Mouse (Mus musculus) frontal cortex, postnatal 14 days (tissue): Measurements from ENCODE around the gene Gm128.

ENCODE experiments used
- DNase-seq, 2 experiments: peaks; one replicate each; pipeline ENCODE4 v3.0.0; 2022; ENCODE audit warnings: low spot score in 2 of 2

The Gm128 gene

DNA sequence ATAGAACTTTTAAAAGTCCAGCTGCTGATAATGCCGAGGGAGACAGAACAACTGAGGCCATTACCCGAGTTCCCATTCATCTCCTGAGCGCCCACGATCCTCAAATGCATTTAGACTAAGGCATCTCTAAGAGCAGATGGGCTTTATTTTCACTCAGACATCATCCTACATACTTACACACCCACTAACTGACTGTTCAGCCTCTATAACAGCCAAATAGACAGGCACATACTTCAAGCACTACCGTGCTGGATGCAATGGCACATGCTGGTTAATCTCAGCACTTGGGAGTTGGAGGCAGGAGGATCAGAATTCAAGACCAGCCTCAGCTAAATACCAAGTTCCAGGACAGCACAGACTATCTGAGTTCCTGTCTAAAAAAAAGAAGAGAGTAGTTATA lies 28.4 kb upstream of the Gm128 start:
- no peak for DNase-seq

DNA sequence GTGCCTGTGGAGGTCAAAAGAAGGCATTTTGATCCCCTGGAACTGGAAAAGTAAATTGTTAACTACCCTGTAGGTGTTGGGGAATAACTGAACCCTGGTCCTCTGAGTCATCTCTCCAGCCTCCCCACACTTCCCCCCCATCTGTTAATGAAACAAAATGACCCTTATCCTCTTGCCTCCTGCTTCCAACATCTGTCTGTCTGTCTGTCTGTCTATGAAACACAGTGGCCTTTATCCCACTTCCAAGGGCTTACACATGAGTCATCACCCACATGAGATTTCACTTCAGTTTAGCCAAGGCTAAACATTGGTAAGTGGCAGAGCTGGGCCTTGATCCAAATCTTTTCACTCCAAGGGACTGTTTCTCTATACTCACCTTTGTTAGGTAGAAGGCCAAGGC lies 26.5 kb upstream of the Gm128 start:
- no peak for DNase-seq

DNA sequence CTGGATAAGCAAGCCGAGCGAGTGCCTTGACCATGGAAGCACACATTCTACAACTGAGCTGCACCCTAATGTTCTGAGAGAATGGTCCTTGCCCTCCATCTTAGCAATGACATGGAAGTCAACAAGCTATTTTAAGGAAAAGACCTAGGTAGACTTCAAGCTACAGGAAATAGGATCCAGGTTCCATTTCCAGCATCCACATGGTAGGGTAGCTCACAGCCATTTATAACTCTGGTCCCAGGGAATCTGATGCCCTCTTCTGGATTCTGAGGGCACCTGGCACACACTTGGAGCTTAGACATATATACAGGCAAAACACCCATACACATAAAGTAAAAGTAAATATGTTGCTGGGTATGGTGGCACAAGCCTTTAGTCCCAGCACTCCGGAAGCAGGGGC lies 24.7 kb upstream of the Gm128 start:
- DNase-seq: no peak

DNA sequence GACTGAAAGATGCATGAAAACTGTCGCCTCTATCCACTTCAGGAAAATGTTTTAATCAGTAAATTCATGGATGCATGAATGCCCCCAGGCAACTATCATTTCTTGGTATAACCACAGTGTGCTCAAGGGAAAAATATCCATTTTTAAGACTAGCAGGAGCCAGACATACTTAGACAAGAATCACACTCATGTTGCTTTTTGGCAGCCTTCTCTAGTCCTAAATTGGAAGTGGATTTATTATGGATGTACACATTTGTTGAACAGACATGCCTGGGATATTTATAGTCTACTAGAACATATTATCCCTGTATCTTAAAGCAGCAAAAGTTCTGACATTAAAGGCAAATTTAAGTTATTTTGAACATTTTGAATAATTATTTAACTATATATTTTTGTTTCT lies 23.3 kb upstream of the Gm128 start:
- no peak for DNase-seq

- peak; percentile 51 to 55 for DNase-seq
These were observed 21.8 kb upstream of the Gm128 start for GRCm38 (mm10) chr3:95263089-95263739.

DNA sequence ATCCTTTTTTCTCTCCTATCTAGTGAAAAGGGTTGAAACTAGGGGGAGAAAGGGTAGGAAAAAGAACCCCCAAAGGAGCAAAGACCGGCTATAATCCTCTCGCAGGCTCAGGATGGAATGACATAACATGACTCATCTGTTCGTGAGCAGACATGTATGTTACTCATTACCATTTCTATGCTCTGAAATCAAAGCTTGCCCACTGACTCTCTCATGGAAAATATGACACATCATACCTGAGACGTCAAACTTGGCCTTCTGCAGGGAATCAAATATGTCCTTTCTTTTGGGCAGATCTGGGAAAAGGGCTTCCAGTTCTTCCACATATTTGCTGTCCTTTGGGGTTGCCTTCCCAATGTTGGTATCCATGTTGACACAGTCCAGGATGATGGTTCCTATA lies 20.6 kb upstream of the Gm128 start:
- DNase-seq: no peak

- DNase-seq: no peak
These were observed 15.5 kb upstream of the Gm128 start for GRCm38 (mm10) chr3:95256931-95257330.

DNA sequence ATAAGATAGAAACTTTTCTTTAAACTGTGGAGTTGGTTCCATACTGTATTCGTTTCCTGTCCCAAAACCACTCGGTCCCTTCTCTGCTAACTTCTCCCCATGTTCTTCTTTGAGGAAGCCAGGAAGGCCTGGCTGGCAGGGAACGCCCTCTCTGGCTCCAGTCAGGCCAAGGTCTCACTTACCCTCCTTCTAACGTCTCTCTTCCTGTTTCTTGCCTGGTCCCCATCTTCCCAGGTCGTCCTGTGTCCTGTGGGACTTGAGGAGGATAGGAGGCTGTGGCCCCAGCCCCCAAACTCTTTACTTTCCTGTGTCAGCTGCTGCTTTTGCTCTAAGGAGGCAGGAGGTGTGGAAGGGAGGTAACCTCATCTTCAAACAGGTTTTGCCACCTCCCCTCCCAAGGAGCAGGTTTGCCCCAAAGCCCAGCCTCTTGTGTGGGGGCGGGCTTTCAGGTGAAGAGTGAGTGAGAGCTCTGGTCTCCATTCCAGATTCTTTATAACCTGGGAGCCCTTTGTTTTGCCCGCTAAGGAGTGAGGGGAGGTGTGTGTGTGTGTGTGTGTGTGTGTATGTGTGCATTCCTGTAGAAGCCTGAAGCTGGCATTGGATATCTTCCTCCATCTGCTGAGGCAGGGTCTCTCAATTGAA lies 9.5 kb upstream of the Gm128 start, which contains the start of gene Bnipl:
Bnipl (minus strand) TSS at position 411 of the 642 bp plus-strand sequence.
- no peak for DNase-seq

DNA sequence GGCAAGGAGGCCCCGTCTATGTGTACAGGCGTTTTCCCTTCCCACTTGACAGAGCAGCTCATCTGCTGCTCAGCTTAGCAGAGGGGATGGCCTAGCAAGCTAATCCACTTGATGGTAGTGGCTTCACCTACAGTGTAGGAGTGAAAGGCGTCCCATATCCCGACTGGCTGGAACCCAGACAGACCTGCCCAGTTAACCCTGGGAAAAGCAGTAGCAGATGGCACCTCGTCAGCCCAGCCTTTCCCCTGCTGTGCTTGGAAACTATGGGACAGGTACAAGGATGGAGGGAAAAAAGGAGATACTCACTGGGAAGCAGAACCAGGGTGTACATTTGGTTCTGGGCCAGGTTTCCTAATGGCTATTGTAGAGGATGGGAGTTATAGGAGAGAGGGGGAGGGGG lies 9.0 kb upstream of the Gm128 start:
- DNase-seq: no peak

DNA sequence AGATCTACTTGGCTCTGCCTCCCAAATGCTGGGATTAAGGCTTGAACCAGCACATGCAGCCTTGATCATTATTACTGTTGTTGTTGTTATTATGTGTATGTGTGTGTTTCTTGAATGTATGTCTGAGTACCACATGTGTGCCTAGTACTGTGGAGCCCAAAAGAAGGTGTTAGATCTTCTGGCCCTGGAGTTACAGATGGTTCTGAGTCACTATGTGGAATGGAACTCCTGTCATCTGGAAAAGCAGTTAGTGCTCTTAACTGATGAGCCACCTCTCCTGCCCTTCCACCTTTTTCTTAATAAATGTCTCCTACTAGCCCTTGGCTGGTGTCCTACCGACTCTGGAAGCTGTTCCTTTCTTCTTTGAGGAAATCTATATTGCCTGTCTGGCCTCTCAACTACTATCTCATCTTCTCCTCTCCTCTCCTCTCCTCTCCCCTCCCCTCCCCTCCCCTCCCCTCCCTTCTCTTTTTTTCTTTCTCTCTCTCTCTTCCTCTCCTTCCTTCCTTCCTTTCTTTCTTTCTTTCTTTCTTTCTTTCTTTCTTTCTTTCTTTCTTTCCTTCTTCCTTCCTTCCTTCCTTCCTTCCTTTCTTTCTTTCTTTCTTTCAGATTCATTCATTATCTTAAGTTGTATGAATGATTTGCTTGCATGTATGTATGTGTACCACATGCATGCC lies 6.4 kb upstream of the Gm128 start:
- no peak for DNase-seq

DNA sequence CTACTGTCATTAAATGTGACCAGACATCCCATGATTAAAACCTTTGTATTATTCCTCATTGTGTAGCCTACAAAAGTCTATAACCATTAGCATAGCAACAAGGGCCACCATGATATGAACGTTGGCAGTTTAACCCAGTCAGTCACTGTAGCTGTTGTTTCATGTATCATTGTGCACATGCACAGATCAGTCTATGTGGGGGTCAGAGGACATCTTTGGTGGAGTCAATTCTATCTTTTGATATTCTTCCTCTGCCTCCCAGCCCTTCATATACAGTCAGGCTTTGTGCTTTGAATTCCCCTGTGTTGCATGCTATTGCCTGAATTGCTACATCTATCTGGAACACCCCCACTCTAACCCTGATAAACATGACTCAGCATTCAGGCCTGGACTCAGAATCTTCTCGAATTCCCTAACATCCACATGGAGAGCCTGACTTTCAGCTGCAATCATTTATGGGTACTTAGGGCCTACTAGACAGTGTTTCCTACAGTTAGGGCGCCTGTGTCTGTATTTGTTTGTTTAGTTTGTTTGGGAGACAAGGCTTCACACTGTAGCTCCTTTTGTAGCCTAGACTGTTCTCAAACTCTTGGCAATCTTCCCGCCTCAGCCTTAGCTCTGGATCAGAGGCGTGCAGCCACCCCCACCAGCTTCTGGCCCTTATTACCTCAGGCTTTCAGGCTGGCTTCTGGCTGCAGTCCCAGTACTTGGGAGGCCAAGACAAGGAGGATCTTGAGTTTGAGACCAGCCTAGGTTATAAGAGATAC lies 5.2 kb upstream of the Gm128 start:
- DNase-seq: no peak

GRCm38 (mm10) chr3:95243086-95243485 lies 1.7 kb upstream of the Gm128 start:
- DNase-seq: no peak

GRCm38 (mm10) chr3:95240900-95241299 lies 498 bp downstream of the Gm128 start:
- DNase-seq: no peak

- DNase-seq: no peak
These were observed 1.4 kb downstream of the Gm128 start for GRCm38 (mm10) chr3:95239971-95240370.

DNA sequence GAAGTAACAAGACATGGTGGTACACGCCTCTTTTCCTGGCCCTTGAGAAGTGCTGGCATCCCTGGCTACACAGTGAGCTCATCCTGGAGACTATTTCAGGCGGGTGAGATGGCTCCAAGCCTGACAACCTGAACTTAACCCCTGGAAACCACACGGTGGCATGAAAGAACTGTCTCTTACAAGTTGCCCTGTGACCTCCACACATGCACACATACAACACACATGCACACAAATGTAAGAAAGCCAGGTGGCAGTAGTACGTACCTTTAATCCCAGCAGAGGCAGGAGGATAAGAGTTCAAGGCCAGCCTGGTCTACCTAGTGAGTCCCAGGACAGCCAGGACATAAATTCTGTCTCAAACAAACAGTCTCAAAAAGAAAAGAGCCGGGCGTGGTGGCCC lies 2.4 kb downstream of the Gm128 start:
- no peak for DNase-seq

- no peak for DNase-seq
These were observed 3.8 kb downstream of the Gm128 start for GRCm38 (mm10) chr3:95237541-95238099.

GRCm38 (mm10) chr3:95235386-95236301 lies 5.8 kb downstream of the Gm128 start:
- DNase-seq: no peak

- no peak for DNase-seq
These were observed 8.0 kb downstream of the Gm128 start for GRCm38 (mm10) chr3:95233303-95233980.

GRCm38 (mm10) chr3:95232771-95233170 lies 8.6 kb downstream of the Gm128 start:
- DNase-seq: no peak
